Mouse (Mus musculus) cerebellum, adult 9-10 months (tissue): Measurements from ENCODE around the gene Tnrc6a.

ENCODE experiments used
- DNase-seq: peaks from one replicate; pipeline ENCODE4 v3.0.0; 2022

The Tnrc6a gene

DNA sequence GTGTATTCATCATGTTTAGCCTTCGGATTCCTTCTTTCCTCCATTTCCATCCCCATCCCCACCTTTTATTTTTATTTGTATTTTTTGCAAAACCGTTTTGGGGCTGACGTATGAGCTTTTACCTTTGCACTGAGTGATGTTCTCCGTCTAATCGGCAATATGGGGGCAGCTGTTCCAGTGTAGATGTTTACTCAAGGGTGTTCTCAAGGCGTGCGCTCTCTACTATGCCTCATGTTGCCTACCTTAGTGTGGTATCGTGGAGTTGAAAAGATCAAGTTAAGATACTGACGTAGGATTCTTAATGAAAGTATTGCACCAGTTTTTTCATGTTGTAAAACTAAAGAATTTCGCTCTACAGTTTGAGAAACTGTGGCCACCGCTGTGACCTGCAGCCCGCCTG is 69.5 kb downstream of the Tnrc6a start:
- DNase-seq: no peak

DNA sequence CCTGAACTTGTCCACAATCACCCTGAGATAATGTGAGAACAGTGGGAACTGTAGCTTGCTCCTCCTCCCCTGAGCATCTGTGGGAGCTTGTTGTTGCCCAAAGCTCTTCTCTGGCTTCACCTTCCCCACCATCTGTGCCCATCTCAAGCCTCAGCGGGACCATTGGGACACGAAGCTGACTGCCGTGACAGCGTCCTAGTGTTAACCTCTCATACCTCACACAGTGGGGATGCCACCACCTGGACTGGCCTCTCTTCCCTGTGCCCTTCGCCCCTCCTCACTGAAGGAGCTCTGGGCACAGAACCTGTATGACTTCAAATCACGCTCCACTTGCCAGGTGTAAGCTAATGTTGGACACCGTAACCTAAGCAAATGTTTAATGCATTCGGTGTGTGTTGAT is 71.0 kb downstream of the Tnrc6a start:
- DNase-seq: peak; percentile 63

DNA sequence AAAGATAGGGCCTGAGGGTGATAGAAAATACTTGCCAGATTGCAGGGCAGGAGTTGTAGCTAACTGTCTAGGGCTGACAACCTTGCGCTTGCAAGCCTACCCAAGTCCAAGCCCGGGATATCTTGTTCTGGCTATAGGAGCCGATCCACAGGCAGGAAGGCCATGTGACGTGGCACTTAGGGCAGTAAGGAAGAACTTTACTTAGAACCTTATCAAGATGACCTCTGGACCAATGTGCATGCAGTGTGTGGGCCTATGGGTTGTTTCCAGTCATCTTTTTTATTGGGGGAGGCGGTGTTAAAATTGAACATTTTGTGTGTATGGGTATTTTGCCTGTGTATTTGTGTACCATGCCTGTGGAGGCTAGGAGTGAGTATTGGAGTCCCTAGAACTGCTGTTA is 72.7 kb downstream of the Tnrc6a start:
- DNase-seq: no peak

DNA sequence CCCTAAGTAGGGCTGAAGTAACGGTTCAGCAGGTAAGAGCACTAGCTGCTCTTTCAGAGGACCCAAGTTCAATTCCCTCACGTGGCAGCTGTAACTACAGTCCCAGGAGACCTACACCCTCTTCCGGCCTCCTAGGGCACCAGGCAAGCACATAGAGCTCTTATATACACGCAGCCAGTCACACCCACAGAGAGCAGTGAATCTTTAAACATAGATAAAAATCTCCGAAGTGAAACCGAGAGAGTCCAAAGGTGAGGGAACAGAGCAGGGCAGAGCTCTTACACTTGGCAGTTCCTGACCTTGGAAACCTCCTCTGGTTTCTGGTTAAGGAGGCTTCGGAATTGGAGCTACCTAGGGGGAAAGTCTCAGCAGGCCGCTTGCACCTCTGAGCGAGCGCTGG is 75.0 kb downstream of the Tnrc6a start:
- DNase-seq: no peak

DNA sequence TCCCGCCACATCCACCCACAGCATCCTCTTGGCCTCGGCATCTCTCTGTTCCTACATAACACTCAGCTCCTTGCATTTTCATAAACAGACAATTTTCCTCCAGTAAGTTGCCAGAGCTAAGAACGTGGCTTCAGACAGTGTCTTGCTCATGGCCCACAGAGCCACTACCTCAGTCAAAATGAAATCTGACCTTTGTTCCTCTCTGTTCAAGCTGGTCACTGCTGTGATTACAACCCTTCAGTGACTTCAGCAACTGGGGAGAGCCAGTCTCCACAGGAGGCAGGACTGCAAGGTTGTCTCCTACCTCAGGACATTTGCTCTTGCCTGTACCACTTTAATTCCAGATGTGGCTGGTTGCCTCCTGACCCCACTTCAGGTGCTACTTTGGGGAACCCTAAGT is 75.5 kb downstream of the Tnrc6a start:
- DNase-seq: no peak

DNA sequence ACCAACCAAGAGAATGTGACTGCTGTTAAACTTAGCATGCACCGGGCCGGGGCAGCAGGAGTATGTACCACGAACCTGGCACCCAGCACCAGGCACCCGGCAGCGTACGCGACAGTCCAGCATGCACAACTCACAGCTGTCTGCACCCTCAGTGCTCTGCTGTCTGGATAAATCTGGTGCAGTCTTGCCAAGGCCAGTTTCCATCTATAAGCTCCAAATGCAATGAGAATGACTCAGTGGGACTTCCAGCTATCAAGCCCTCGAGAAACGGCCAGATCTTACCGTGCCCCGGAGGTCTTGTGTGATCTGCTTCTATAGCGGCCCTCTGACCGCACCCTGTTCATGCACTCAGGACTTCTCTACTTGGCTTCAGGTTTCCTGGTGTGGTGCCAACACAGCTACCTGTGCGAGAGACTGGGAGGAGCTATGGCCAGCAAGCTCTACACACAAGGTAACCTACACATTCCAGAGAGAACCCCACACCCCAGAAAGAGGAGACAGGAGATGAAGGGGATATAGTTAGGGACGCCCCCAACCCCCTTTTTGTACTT is 76.0 kb downstream of the Tnrc6a start:
- DNase-seq: no peak

DNA sequence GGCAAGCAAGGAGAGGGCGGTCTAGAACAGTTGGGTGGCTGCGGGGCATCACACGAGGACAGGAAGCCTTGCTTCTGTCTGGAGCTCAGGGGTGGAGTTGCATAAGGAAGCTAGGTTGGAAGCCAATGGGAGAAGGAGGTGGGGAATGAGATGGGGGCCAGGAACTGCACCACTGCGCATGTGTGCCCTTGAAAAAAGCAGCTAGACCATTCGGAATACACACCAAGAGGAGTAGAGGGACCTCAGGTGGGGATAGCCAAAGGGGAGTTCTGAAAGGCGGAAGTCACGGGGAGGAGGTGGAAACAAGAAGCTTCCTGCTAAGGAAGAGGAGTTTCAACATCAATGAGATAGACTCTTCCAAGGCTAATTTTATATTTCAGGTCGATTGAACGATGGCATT is 77.0 kb downstream of the Tnrc6a start:
- no peak for DNase-seq

DNA sequence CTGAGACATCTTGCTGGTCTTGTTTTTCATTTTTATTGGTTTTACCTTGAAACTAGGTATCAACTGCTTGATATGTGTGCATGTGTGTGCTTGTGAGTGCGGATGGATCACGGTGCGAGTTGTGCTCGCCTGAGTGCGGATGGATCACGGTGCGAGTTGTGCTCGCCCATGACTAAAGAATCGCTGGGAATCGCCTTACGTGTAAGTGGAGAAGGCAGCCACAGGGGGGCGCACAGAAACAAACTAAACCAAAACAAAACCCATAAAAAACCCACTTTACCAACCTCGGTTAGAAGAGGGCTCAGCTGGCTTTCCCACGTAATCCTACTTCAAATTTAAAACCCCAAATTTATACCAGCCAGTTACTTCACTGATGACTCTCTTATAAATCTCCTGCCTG is 81.6 kb downstream of the Tnrc6a start:
- peak; percentile 59 for DNase-seq

DNA sequence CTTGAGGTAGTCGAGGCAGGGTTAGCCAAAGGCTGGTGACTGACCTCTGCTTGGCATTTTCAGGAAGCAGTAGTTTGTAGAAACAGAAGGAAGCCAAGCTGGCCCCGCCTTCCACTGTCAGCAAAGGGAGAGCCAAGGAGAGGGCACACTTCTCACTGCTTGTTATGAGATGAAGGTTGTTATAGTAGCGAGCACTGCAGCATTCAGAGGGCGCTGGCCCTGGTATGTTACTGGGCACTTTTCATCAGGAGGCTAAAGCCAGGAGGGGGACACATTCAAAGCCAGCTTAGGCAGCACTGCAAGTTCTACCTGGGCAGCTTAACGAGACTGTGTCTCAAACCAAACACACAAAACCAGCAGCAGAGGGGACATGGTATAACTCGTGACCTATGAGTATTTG is 83.9 kb downstream of the Tnrc6a start:
- no peak for DNase-seq

DNA sequence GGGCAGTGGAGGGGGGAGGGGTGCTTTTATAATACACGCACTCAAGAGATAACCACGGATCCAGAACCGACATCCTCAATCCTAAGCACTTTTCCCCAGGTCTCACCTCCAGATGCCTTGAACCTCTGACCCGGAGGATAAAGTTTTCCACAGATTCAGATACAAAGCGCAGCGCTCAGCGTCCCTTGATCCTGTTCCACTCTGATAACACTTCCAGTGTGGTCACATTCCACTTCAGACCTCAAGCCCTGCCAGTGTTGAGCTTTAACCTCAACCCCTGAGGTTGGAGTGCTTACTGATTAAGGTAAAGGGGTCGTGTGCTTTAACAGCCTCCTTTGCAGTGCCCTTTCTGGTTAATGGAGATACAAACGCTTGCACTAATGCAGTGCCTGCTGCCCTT is 86.2 kb downstream of the Tnrc6a start:
- DNase-seq: no peak

DNA sequence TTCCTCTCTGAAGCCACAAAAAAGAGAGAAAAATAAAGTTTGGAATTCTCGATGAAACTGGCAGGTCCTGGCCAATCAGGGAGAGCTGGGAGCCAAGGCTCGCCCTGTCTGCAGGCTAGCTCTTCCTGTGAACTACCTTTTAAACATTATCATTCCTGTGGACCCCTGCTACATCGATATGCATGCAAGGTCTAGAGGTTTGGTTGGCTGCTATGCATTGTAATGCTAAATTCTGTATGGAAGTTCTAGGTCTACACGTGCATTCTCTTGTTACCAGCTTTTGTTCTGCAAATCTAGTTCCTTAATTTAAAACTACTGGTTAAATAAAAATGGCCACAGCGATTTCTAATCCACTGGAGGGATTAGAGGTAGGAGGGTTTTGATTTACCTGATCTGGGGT is 87.8 kb downstream of the Tnrc6a start:
- DNase-seq: no peak

DNA sequence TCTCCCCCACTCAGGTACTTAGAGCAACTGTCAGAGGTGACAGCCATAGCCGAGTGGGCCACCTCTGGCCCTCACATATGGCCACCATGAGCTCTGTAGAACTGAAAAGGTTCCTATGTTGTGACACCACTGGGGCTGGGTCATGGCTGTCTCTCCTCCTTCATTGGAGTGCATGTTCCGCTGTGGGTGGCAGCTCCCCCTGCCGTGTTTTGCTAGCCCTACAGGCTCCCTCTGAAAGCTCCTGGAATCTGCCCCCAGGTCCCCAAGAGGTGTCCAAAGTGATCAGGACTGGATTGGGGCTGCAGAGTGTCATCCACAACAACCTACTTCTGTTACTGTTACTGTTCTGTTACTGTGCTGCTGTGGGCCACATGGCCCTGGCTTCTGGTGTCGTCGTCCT is 88.6 kb downstream of the Tnrc6a start:
- no peak for DNase-seq

DNA sequence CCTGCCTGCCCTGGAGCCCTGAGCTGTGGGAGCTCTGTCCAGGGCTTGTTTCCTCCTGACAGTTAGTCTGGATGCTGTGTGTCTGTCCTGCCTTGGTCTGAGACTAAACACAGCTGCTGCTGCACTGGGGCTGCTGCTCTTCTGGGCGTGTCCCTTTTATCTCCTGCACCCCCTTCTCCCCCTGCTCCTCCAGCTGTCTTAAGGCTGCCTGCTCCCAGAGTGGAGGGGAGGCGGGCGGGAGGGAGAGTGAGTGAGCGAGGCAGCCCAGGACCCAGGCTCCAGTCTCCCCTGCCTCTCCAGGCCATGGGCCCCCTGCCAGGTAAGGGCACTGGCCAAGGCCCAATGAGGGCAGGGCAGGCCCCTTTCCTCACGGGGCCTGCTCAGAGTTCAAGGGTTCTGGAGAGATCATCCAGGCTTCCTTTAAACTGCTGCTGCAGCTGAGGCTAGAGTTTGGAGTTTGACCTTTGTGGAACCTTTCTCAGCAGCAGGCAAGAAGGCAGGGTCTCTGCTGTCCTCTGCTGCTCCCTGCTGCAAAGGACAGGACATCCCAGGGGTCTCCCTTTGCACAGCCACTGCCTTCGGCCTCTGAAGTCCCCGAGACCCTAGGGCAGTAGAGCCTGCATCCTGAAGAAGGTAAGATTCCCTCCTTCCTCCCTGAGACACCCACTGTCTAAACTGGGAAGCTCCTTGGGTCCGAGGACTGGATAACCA is 90.8 kb downstream of the Tnrc6a start, which contains the start of gene Slc5a11:
Slc5a11 (plus strand) TSS at position 416 of the 711 bp plus-strand sequence.
- DNase-seq: no peak

DNA sequence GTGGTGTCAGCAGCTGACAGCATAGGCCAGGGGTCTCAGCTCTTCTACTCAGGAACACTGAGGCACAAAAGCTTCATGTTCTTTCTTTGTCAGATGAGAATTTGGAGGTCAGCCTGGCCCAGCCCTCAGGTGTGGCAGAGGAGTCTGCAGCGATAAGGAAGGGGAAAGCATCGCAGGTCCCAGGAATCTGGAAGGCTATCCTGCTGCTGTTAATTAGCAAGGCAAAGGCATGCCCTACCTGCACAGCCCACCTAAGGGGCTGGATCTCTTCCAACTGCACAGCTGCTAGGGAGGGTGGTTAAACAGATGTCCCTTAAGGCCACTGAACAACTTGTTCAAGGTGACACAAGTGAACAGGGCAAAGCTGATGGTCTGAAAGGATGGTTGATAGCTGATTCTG is 91.5 kb downstream of the Tnrc6a start:
- no peak for DNase-seq

DNA sequence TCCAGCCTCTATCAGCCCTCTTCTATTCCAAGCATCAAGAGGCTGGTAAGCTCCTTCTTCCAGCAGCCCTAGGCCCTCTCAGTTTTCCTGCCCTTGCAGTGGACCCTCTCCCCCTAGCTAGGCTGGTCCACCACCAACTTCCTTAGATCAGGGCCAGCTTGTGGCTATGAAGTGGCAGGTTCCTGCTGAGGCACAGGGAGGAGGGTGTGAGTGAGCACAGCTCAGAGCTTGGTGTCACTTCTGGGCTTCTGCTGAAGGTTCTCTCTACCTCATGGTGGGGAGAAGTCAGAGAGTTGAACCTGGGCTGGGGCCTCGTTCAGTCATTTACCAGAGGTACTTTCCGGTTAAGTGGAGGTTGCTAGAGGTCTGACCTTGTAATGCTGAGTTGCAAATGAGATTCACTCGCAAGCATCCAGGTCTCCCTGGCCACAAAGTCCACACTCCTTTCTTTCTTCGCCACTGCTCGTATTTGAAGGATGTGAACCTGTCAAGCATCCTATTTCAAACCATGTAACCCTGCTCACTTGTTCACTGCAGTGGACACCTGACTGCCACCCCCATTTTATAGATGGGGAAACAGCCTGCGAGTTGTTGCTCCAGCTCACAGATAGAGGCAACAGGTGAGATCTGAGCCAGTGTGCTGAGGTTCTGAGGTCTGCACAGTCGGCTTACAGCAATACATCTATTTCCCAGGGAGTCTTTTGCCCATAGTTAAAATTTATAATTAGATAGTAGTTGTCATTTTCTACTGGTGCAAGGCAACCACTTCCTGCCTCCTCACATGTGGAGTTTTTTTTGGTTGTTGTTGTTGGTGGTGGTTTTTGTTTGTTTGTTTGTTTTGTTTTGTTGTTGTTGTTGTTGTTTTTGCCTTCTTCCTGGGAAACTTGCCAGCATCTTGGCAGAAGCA is 94.0 kb downstream of the Tnrc6a start:
- DNase-seq: no peak

DNA sequence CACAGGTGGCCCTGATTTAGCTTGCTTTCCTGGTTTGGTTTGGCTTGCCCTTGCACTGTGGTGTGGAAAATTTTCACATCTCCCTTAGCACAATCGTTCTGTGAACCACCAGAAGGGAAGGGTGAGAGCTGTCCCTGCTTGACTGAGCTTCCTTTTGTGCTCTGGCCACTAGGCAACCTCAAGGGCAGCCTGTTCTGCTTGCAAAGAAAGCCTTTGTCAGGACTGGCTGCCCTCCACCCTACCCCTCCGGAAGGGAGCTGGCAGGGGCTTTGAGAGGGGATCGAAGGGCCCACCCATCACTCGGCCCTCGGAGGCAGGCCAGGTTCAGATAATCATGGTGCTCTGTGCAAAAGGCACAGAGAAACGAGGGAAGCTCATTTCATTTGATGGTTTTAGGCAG is 94.9 kb downstream of the Tnrc6a start:
- DNase-seq: no peak

DNA sequence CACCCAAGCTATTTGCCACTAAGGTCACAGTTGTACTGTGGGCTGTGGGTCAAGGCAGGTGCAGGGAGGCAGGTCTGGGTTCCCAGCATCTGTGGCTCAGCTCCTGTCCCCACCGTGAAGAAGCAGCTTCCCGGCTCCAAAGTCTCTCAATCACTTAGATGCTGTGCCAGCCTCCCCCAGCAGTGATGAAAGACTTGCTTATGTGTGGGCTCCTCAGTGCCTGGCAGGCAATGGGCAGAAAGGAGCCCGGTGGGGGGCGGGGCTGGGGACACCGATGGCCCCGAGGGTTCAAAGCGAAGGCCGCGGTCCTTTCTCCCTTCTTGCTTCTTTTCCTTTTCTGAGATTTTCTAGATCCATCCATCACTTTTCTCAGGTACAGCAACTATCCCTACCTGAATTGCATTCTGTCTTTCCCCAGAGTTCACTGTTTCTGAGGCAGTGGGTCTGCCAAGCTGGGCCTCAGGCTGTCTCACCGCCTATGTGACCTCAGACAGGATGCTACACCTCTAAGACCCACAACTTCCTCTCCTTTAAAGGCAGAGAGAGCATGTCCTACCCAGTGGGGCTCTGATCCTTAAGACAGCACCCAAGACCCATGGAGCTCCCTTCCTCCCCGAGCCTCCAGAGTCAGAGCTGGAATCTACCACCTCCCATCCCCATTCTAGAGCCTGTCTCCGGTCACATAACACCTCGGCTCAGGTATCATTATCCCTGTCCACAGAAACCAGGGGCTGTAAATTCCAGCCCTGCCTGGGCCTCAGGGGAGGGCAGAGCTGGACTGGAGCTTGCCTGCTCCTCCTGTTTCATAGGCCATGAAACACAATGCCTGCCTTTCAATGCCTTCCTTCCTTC is 96.3 kb downstream of the Tnrc6a start:
- DNase-seq: no peak

DNA sequence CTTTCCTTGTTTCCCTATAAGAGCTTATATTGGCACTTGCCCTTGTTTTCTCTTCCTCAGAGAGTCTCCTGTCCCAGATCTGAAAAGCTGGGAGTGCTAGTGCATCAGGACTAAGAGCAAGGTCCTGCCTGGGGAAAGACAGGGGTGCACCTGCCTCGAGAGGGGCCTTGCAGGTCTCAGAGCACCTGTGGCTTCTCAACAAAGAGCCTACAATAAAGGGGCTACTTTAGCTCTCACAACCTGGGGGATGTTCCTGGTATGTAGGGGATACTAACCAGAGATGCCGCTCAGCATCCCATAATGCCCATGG is 96.9 kb downstream of the Tnrc6a start:
- no peak for DNase-seq

DNA sequence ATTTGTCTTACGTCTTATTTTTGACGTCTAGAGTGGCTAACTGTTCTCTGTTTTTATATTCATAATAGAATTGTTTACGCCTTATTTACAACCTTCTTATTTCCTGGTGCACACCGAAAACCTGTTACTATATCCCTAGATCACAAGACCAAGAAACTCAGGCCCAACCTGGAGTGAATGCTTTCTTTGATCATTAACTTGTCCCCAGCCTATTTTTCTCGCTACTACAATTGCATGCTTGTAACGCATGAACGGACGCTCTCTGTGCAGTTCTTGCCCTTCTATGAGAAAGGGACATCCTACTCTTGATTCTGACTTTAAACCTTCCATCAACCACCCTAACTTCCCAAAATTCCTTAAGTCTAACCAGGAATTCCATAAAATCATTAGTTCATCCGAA is 100.4 kb downstream of the Tnrc6a start:
- no peak for DNase-seq

DNA sequence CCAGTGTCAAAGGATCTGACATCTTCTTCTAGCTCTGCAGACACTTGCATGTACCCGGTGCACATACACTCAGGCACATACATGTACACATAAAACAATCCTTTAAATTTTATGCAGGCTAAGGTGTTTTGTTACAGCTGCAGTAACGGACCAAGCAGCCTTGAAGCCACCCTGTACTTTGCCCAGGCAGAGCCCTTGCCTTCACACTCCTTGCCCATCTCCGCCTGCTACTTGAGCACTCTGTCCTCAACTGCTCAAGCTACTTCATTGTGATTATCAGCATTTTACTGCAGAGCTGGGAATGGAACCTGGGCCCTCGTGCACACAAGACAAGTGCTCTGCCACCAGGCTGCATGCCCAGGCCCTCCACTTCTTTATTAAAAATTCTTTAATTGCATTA is 101.5 kb downstream of the Tnrc6a start:
- DNase-seq: no peak

DNA sequence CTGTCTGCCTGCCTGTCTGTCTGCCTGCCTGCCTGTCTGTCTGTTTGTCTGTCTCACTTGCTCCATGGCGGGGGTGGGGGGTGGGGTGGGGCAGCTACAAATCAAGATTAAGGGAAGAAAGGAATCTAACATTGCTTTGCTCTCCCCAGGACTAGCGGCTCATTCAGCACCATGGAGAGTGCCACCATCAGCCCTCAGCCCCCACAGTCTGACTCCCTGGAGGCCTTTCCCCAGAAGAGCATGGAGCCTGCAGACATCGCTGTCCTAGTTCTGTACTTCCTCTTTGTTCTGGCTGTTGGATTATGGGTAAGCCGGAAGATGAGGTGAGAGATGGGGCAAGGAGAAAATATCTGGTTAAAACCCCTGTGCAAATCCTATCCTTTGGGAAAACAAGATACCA is 111.8 kb downstream of the Tnrc6a start:
- DNase-seq: no peak

DNA sequence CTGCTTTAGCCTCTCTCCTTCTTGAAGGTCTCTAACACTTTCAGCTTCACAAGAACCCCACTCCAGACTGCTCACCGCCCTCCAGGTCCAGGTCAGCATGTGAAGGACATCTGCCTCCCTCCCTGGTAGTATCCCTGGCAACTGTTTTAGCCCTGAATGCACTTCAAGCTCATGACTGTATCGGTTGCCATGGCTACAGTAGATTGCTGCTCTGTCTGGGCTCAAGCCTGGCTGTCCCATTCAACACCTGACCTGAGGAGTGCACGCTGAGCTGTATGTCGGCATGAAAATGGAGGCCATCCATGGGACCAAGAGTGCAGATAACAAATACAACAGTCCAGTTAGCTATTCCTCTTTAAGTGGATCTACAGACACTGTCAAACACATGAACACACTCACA is 114.9 kb downstream of the Tnrc6a start:
- DNase-seq: no peak

DNA sequence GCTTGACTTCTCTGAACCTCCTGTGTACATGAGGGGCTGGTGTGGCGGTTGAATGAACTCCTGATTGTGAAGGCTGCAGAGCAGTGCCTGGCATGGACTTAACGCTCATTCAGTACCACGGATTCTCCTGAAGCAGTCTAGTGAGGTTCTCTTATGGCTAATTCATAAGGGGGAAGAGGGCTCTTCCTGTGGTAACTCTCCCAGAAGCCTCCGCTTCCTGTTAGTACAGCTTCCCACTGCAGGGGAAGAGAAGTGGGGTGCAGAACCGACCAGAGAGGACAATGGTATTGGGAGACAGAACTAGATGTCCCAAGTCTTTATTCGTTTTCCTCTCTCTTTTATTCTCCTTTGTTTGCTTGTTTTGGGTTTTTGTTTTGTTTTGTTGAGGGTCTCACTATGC is 116.4 kb downstream of the Tnrc6a start:
- no peak for DNase-seq
